Mouse (Mus musculus) heart, embryonic 13.5 days (tissue): ENCODE results near the gene Moap1. TPM values are rescaled to one million over a fixed set of nuclear protein-coding genes. Genes with fewer than 3 reads are reported as not detected.

Experiments used
- ATAC-seq: fragments of 200-750 bp; cut with Nextera tagmentation; 2 replicates; pipeline ENCODE4 v1.8.0; 2017; ENCODE audit warnings: moderate TSS enrichment; ENCODE audit not compliant: insufficient number of reproducible peaks, low FRiP score, low TSS enrichment; ENCODE audit errors: extremely low read depth
- H3K27ac ChIP-seq: fragments of 300-500 bp; sonication (generic); replicated peaks from 2 replicates; pipeline ENCODE4 v1.5.1; 2015; ENCODE audit warnings: moderate library complexity, mild to moderate bottlenecking, inconsistent platforms
- H3K27me3 ChIP-seq: fragments of 300-500 bp; sonication (generic); replicated peaks from 2 replicates; pipeline ENCODE4 v1.6.1; 2015; ENCODE audit warnings: mild to moderate bottlenecking, inconsistent platforms
- H3K36me3 ChIP-seq: fragments of 300-500 bp; sonication (generic); 2 replicates; pipeline ENCODE4 v1.6.1; 2015; ENCODE audit warnings: mild to moderate bottlenecking, inconsistent platforms
- H3K4me1 ChIP-seq: fragments of 300-500 bp; sonication (generic); 2 replicates; pipeline ENCODE4 v1.6.1; 2015; ENCODE audit warnings: inconsistent platforms
- H3K4me2 ChIP-seq: fragments of 300-500 bp; sonication (generic); 2 replicates; pipeline ENCODE4 v1.6.1; 2015; ENCODE audit warnings: inconsistent platforms, mild to moderate bottlenecking, moderate library complexity
- H3K4me3 ChIP-seq: fragments of 300-500 bp; sonication (generic); 2 replicates; pipeline ENCODE4 v1.5.1; 2015; ENCODE audit warnings: moderate library complexity, mild to moderate bottlenecking, inconsistent platforms
- H3K9ac ChIP-seq: fragments of 300-500 bp; sonication (generic); 2 replicates; pipeline ENCODE4 v1.6.1; 2015; ENCODE audit warnings: inconsistent platforms, mild to moderate bottlenecking, moderate library complexity
- H3K9me3 ChIP-seq: fragments of 300-500 bp; sonication (generic); 2 replicates; pipeline ENCODE4 v1.6.1; 2016; ENCODE audit warnings: inconsistent platforms
- WGBS: fragments of 180-500 bp; shearing (Covaris S2); methylation state at CpG from one replicate; pipeline ENCODE4 v1.1.7; 2015; ENCODE audit warnings: mixed read lengths; 5-methylcytosine and 5-hydroxymethylcytosine counted together
- polyA plus RNA-seq: library from polyadenylated mRNA; unstranded; fragments of >200 nt; fragmentation: Nextera tagmentation; extraction: Ambion mirVana; gene quantifications from 2 replicates; pipeline ENCODE4 v1.2.1, GENCODE M21; 2015

Gene Moap1
- polyA plus RNA-seq, 1 experiment from 2014 or later = 17.9 TPM

- H3K4me3 ChIP-seq = no peak overlapping the region
- no peak overlapping the region for H3K27ac ChIP-seq
- H3K4me2 ChIP-seq = no peak overlapping the region
- H3K9ac ChIP-seq = peak overlapping the region; percentile 28; the same call in 1 of the 2 replicates
- H3K27me3 ChIP-seq = no peaks in the 10 kb centered on the region
- H3K36me3 ChIP-seq = peaks cover 55% of the 10 kb centered on the region
- no peak for ATAC-seq
- no peaks in the 10 kb centered on the region for H3K9me3 ChIP-seq
- H3K4me1 ChIP-seq = peaks cover 19% of the 10 kb centered on the region
Observed at GRCm38 (mm10) chr12:102763696-102764095, 20.2 kb upstream of the Moap1 start.

GRCm38 (mm10) chr12:102761668-102762067, 18.2 kb upstream of the Moap1 start:
- Histone ChIP-seq H3K9ac (no peak overlapping the region), H3K27ac (no peak overlapping the region), H3K9me3 (no peaks in the 10 kb centered on the region), H3K36me3 (peaks cover 36% of the 10 kb centered on the region), H3K4me2 (no peak overlapping the region), H3K4me1 (peaks cover 24% of the 10 kb centered on the region), H3K27me3 (no peaks in the 10 kb centered on the region), H3K4me3 (no peak overlapping the region)
- 89% methylated on average over 3 of the region's 3 CpGs for WGBS
- ATAC-seq = no peak

- H3K27me3 ChIP-seq = no peaks in the 10 kb centered on the region
- peak overlapping the region; percentile 83 for H3K27ac ChIP-seq
- no peaks in the 10 kb centered on the region for H3K9me3 ChIP-seq
- H3K4me2 ChIP-seq = peak overlapping the region; percentile 96
- peaks cover 22% of the 10 kb centered on the region for H3K36me3 ChIP-seq
- H3K4me1 ChIP-seq = peaks cover 43% of the 10 kb centered on the region
- no peak for ATAC-seq
- peak overlapping the region; percentile 80 for H3K4me3 ChIP-seq
- 4% methylated on average over 5 of the region's 5 CpGs for WGBS
- H3K9ac ChIP-seq = peak overlapping the region; percentile 95
Observed at GRCm38 (mm10) chr12:102758936-102759335, 15.5 kb upstream of the Moap1 start.

GRCm38 (mm10) chr12:102758403-102758756, 14.9 kb upstream of the Moap1 start, which contains the start of gene Gm20604:
Gene Gm20604 (minus strand): TSS chr12:102758672.
- under 1% methylated on average over 10 of the region's 10 CpGs for WGBS
- Histone ChIP-seq H3K9me3 (no peaks in the 10 kb centered on the region), H3K36me3 (peaks cover 18% of the 10 kb centered on the region), H3K4me2 (peak within 1 kb of the TSS; percentile 96), H3K9ac (peak within 1 kb of the TSS; percentile 95), H3K4me3 (peak within 1 kb of the TSS; percentile 80), H3K27ac (peak within 1 kb of the TSS; percentile 92), H3K4me1 (peaks cover 40% of the 10 kb centered on the region), H3K27me3 (no peaks in the 10 kb centered on the region)
- no peak for ATAC-seq

- no peaks in the 10 kb centered on the region for H3K27me3 ChIP-seq
- H3K36me3 ChIP-seq = peaks cover 17% of the 10 kb centered on the region
- peak within 1 kb of the TSS; percentile 95 for H3K9ac ChIP-seq
- H3K4me1 ChIP-seq = peaks cover 40% of the 10 kb centered on the region
- peak within 1 kb of the TSS; percentile 92 for H3K27ac ChIP-seq
- H3K9me3 ChIP-seq = no peaks in the 10 kb centered on the region
- peak within 1 kb of the TSS; percentile 96 for H3K4me2 ChIP-seq
- WGBS = under 1% methylated on average over 73 of the region's 73 CpGs
- ATAC-seq = peak; percentile 94
- H3K4me3 ChIP-seq = peak within 1 kb of the TSS; percentile 80
Observed at GRCm38 (mm10) chr12:102757689-102758402, 14.4 kb upstream of the Moap1 start, which contains the start of the genes Gm28051, Gon7 and Ubr7. Gene Gm28051 (minus strand): TSS chr12:102757765. Gene Gon7 (minus strand): TSS chr12:102757803. Gene Ubr7 (plus strand): TSS chr12:102757967.

GRCm38 (mm10) chr12:102757055-102757688, 13.7 kb upstream of the Moap1 start:
- peak overlapping the region; percentile 92 for H3K27ac ChIP-seq
- peak overlapping the region; percentile 95 for H3K9ac ChIP-seq
- peak; percentile 76 for ATAC-seq
- WGBS = under 1% methylated on average over 46 of the region's 46 CpGs
- peaks cover 15% of the 10 kb centered on the region for H3K36me3 ChIP-seq
- no peaks in the 10 kb centered on the region for H3K27me3 ChIP-seq
- H3K4me1 ChIP-seq = peaks cover 40% of the 10 kb centered on the region
- no peaks in the 10 kb centered on the region for H3K9me3 ChIP-seq
- H3K4me2 ChIP-seq = peak overlapping the region; percentile 96
- peak overlapping the region; percentile 80 for H3K4me3 ChIP-seq

- 77% methylated on average over 7 of the region's 7 CpGs for WGBS
Observed at GRCm38 (mm10) chr12:102756304-102756703, 12.8 kb upstream of the Moap1 start.

GRCm38 (mm10) chr12:102748256-102748655, 4.8 kb upstream of the Moap1 start:
- Histone ChIP-seq H3K4me2 (no peak overlapping the region), H3K36me3 (peaks cover 30% of the 10 kb centered on the region), H3K9ac (no peak overlapping the region), H3K27ac (no peak overlapping the region), H3K27me3 (no peaks in the 10 kb centered on the region), H3K4me1 (peaks cover 14% of the 10 kb centered on the region), H3K9me3 (no peaks in the 10 kb centered on the region), H3K4me3 (no peak overlapping the region)
- no peak for ATAC-seq
- 79% methylated on average over 3 of the region's 3 CpGs for WGBS

More at GRCm38 (mm10) chr12:102756304-102756703, 12.8 kb upstream of the Moap1 start:
- Histone ChIP-seq H3K9me3 (no peaks in the 10 kb centered on the region), H3K27me3 (no peaks in the 10 kb centered on the region), H3K4me2 (peak overlapping the region; percentile 96), H3K4me3 (peak overlapping the region; percentile 80), H3K9ac (peak overlapping the region; percentile 95), H3K36me3 (peaks cover 14% of the 10 kb centered on the region; the same call in 1 of the 2 replicates), H3K27ac (no peak overlapping the region), H3K4me1 (peaks cover 40% of the 10 kb centered on the region)
- ATAC-seq = no peak

GRCm38 (mm10) chr12:102744839-102745238, 1.4 kb upstream of the Moap1 start:
- Histone ChIP-seq H3K4me3 (peak overlapping the region; percentile 71), H3K27ac (peak overlapping the region; percentile 93; the same call in 1 of the 2 replicates), H3K4me1 (peaks cover 26% of the 10 kb centered on the region), H3K9me3 (no peaks in the 10 kb centered on the region), H3K36me3 (peaks cover 29% of the 10 kb centered on the region), H3K27me3 (no peaks in the 10 kb centered on the region), H3K4me2 (peak overlapping the region; percentile 92), H3K9ac (peak overlapping the region; percentile 88)
- 46% methylated on average over 6 of the region's 6 CpGs for WGBS
- no peak for ATAC-seq

- Histone ChIP-seq H3K27ac (peak overlapping the region; percentile 93), H3K4me1 (peaks cover 30% of the 10 kb centered on the region), H3K27me3 (no peaks in the 10 kb centered on the region), H3K36me3 (peaks cover 16% of the 10 kb centered on the region; the same call in 1 of the 2 replicates), H3K4me2 (peak overlapping the region; percentile 92), H3K4me3 (peak overlapping the region; percentile 71), H3K9me3 (no peaks in the 10 kb centered on the region), H3K9ac (peak overlapping the region; percentile 88)
- under 1% methylated on average over 33 of the region's 33 CpGs for WGBS
- no peak for ATAC-seq
Observed at GRCm38 (mm10) chr12:102743036-102743588, 349 bp downstream of the Moap1 start.

- no peak overlapping the region for H3K27ac ChIP-seq
- H3K27me3 ChIP-seq = no peaks in the 10 kb centered on the region
- WGBS = 56% methylated on average over 7 of the region's 7 CpGs
- peaks cover 30% of the 10 kb centered on the region for H3K4me1 ChIP-seq
- no peak overlapping the region for H3K4me2 ChIP-seq
- H3K9me3 ChIP-seq = no peaks in the 10 kb centered on the region
- peaks cover 9% of the 10 kb centered on the region; the same call in 1 of the 2 replicates for H3K36me3 ChIP-seq
- H3K9ac ChIP-seq = 0 out of 2 replicates have a peak overlapping the region, but pooled peaks have one; percentile 14
- peak overlapping the region; percentile 71; the same call in 1 of the 2 replicates for H3K4me3 ChIP-seq
- ATAC-seq = no peak
Observed at GRCm38 (mm10) chr12:102742056-102742455, 1.4 kb downstream of the Moap1 start.
